Mouse (Mus musculus) heart, embryonic 12.5 days (tissue): ENCODE measurements around the gene Ptprs. TPM values are rescaled to one million over a fixed set of nuclear protein-coding genes. Genes with fewer than 3 reads are reported as not detected.
A peak's percentile ranks its signal among the peaks of the same experiment; 100 is the strongest.

ENCODE experiments used
- ATAC-seq: fragments of 200-750 bp; cut with Nextera tagmentation; 2 replicates; pipeline ENCODE4 v1.8.0; 2017; ENCODE audit warnings: moderate TSS enrichment, moderate library complexity; ENCODE audit not compliant: insufficient number of reproducible peaks, low FRiP score
- H3K27ac ChIP-seq: fragments of 300-500 bp; sonication (generic); 2 replicates; pipeline ENCODE4 v1.5.1; 2016; ENCODE audit warnings: mild to moderate bottlenecking, moderate library complexity; ENCODE audit not compliant: poor library complexity, severe bottlenecking
- H3K27me3 ChIP-seq: fragments of 300-500 bp; sonication (generic); replicated peaks from 2 replicates; pipeline ENCODE4 v1.6.1; 2016; ENCODE audit warnings: mild to moderate bottlenecking, moderate library complexity
- H3K36me3 ChIP-seq: fragments of 300-500 bp; sonication (generic); 2 replicates; pipeline ENCODE4 v1.6.1; 2016; ENCODE audit warnings: mild to moderate bottlenecking, moderate library complexity
- H3K4me1 ChIP-seq: fragments of 300-500 bp; sonication (generic); replicated peaks from 2 replicates; pipeline ENCODE4 v1.6.1; 2016; ENCODE audit warnings: mild to moderate bottlenecking
- H3K4me2 ChIP-seq: fragments of 300-500 bp; sonication (generic); 2 replicates; pipeline ENCODE4 v1.6.1; 2016; ENCODE audit warnings: mild to moderate bottlenecking, moderate library complexity
- H3K4me3 ChIP-seq: fragments of 300-500 bp; sonication (generic); 2 replicates; pipeline ENCODE4 v1.5.1; 2016; ENCODE audit warnings: mild to moderate bottlenecking
- H3K9ac ChIP-seq: fragments of 300-500 bp; sonication (generic); 2 replicates; pipeline ENCODE4 v1.6.1; 2016; ENCODE audit warnings: mild to moderate bottlenecking, moderate library complexity
- H3K9me3 ChIP-seq: fragments of 300-500 bp; sonication (generic); replicated peaks from 2 replicates; pipeline ENCODE4 v1.6.1; 2016; ENCODE audit warnings: mild to moderate bottlenecking, moderate library complexity
- WGBS: fragments of 180-500 bp; shearing (Covaris S2); methylation state at CpG from one replicate; pipeline ENCODE4 v1.1.7; 2016; 5-methylcytosine and 5-hydroxymethylcytosine counted together
- polyA plus RNA-seq: library from polyadenylated mRNA; unstranded; fragments of >200 nt; fragmentation: Nextera tagmentation; extraction: Ambion mirVana; gene quantifications from 2 replicates; pipeline ENCODE4 v1.2.1, GENCODE M21; 2016

The Ptprs gene
- polyA plus RNA-seq, 1 experiment from 2014 or later: 90.2 TPM

- no peak for ATAC-seq
- Histone ChIP-seq H3K36me3 (peaks cover 66% of the 10 kb centered on the region), H3K9ac (no peak overlapping the region)
These were observed 19.9 kb downstream of the Ptprs start for GRCm38 (mm10) chr17:56456353-56456752.

GRCm38 (mm10) chr17:56453689-56454088 is 22.6 kb downstream of the Ptprs start:
- peaks cover 93% of the 10 kb centered on the region for H3K36me3 ChIP-seq
- no peaks in the 10 kb centered on the region for H3K27me3 ChIP-seq
- H3K9ac ChIP-seq: no peak overlapping the region
- peaks cover 7% of the 10 kb centered on the region; the same call in 1 of the 2 replicates for H3K4me1 ChIP-seq
- no peak for ATAC-seq
- WGBS: 80% methylated on average over 4 of the region's 4 CpGs
- H3K27ac ChIP-seq: no peak overlapping the region
- no peaks in the 10 kb centered on the region for H3K9me3 ChIP-seq
- H3K4me2 ChIP-seq: no peak overlapping the region
- H3K4me3 ChIP-seq: no peak overlapping the region

More at GRCm38 (mm10) chr17:56456353-56456752, 19.9 kb downstream of the Ptprs start:
- 81% methylated on average over 5 of the region's 5 CpGs for WGBS
- Histone ChIP-seq H3K4me3 (no peak overlapping the region), H3K4me1 (peaks cover 33% of the 10 kb centered on the region), H3K27ac (no peak overlapping the region), H3K4me2 (no peak overlapping the region), H3K27me3 (no peaks in the 10 kb centered on the region), H3K9me3 (no peaks in the 10 kb centered on the region)

GRCm38 (mm10) chr17:56453251-56453650 is 23.0 kb downstream of the Ptprs start:
- H3K4me1 ChIP-seq: peaks cover 5% of the 10 kb centered on the region; the same call in 1 of the 2 replicates
- H3K36me3 ChIP-seq: peaks cover 97% of the 10 kb centered on the region
- WGBS: 64% methylated on average over 4 of the region's 4 CpGs
- H3K27ac ChIP-seq: no peak overlapping the region
- no peak overlapping the region for H3K4me2 ChIP-seq
- no peaks in the 10 kb centered on the region for H3K9me3 ChIP-seq
- H3K27me3 ChIP-seq: no peaks in the 10 kb centered on the region
- ATAC-seq: peak; percentile 41; the same call in 1 of the 2 replicates
- H3K4me3 ChIP-seq: no peak overlapping the region
- H3K9ac ChIP-seq: no peak overlapping the region

GRCm38 (mm10) chr17:56447716-56448115 is 28.6 kb downstream of the Ptprs start:
- Histone ChIP-seq H3K4me2 (no peak overlapping the region), H3K27me3 (no peaks in the 10 kb centered on the region), H3K9ac (no peak overlapping the region), H3K27ac (no peak overlapping the region), H3K4me3 (no peak overlapping the region), H3K36me3 (peaks cover 78% of the 10 kb centered on the region), H3K4me1 (peaks cover 11% of the 10 kb centered on the region), H3K9me3 (no peaks in the 10 kb centered on the region)
- no peak for ATAC-seq
- WGBS: 64% methylated on average over 2 of the region's 2 CpGs

DNA sequence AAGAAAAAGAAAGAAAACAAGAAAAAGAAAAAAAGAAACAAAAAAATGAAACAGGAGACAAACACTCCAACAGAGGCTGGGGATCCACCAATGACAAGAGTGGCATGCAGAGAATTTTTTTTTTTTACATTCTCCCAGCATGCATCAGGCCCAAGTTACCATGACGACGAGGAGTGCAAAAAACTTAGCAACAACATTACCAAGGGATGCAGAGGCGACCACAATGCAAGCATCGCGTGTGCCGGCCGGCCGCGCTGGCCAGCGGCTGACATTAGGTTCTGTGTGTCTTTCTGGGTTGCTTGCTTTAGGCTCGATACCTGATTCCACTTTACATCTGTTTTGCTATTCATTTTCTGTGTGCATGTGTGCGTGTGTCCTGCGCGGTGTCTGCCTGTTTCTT is 30.9 kb downstream of the Ptprs start:
- no peak for ATAC-seq
- Histone ChIP-seq H3K27me3 (no peaks in the 10 kb centered on the region), H3K36me3 (peaks cover 67% of the 10 kb centered on the region), H3K9me3 (no peaks in the 10 kb centered on the region), H3K4me1 (peaks cover 10% of the 10 kb centered on the region), H3K4me2 (no peak overlapping the region), H3K27ac (no peak overlapping the region), H3K4me3 (no peak overlapping the region), H3K9ac (no peak overlapping the region)
- WGBS: 83% methylated on average over 14 of the region's 14 CpGs

GRCm38 (mm10) chr17:56444771-56445170 is 31.5 kb downstream of the Ptprs start:
- no peak for ATAC-seq
- 82% methylated on average over 3 of the region's 3 CpGs for WGBS
- H3K4me3 ChIP-seq: no peak overlapping the region
- H3K27ac ChIP-seq: no peak overlapping the region
- H3K36me3 ChIP-seq: peaks cover 60% of the 10 kb centered on the region
- H3K4me1 ChIP-seq: peaks cover 10% of the 10 kb centered on the region
- no peaks in the 10 kb centered on the region for H3K9me3 ChIP-seq
- H3K4me2 ChIP-seq: no peak overlapping the region
- H3K9ac ChIP-seq: no peak overlapping the region
- H3K27me3 ChIP-seq: no peaks in the 10 kb centered on the region

DNA sequence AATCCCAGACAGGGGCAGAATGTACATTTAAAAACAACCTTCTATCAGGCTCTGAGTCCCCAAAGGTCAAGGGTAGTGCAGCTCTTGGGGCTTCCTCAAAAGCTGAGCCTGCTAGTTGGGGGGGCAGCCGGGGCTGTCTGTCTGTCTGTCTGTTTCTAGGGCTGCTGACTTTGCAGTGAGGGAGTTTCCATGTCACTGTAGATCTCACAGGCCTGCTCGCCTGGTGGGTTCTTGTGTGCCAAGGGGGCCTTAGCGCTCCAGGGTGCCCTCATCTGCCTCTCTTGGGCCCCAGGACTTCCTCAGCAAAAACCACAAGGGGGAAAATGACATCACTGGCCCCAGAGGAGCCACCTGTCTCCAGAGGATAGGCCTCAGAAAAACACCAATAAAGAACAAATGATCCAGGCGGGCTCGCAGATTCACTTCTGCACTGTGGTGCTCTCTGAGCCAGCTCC is 32.9 kb downstream of the Ptprs start:
- Histone ChIP-seq H3K4me2 (no peak overlapping the region), H3K9ac (no peak overlapping the region), H3K27ac (no peak overlapping the region), H3K4me1 (peaks cover 10% of the 10 kb centered on the region), H3K36me3 (peaks cover 55% of the 10 kb centered on the region), H3K4me3 (no peak overlapping the region), H3K9me3 (no peaks in the 10 kb centered on the region), H3K27me3 (no peaks in the 10 kb centered on the region)
- no peak for ATAC-seq
- 65% methylated on average over 5 of the region's 5 CpGs for WGBS

DNA sequence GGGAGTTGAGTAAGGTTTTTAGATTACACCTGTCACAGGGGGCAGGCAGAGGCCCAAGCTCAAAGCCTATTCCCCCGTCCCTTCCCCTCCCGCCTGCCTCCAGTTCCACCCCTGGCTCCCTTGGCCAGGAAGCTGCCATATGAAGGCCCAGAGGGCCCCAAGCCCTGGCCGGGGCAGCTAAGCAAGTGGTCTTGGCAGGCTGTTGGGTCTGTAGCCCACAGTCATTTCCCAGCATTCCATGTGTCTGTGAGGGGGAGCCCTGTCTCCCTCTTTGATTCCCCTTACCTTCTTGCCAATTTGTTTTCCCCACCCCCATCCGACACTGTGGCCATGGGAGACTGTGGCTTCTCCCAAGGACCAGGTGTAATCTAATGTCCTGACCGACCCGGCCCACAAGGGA is 34.0 kb downstream of the Ptprs start:
- Histone ChIP-seq H3K27ac (no peak overlapping the region), H3K4me1 (peaks cover 10% of the 10 kb centered on the region), H3K27me3 (no peaks in the 10 kb centered on the region), H3K9me3 (peaks cover 6% of the 10 kb centered on the region), H3K4me3 (no peak overlapping the region), H3K4me2 (no peak overlapping the region), H3K9ac (no peak overlapping the region), H3K36me3 (peaks cover 54% of the 10 kb centered on the region)
- WGBS: 77% methylated on average over 6 of the region's 6 CpGs
- ATAC-seq: no peak

GRCm38 (mm10) chr17:56439731-56440460 is 36.4 kb downstream of the Ptprs start:
- no peak overlapping the region for H3K4me3 ChIP-seq
- H3K4me1 ChIP-seq: peaks cover 10% of the 10 kb centered on the region
- ATAC-seq: no peak
- peaks cover 16% of the 10 kb centered on the region for H3K9me3 ChIP-seq
- WGBS: 77% methylated on average over 14 of the region's 15 CpGs
- peaks cover 62% of the 10 kb centered on the region for H3K36me3 ChIP-seq
- H3K9ac ChIP-seq: no peak overlapping the region
- H3K27me3 ChIP-seq: no peaks in the 10 kb centered on the region
- no peak overlapping the region for H3K27ac ChIP-seq
- H3K4me2 ChIP-seq: no peak overlapping the region

GRCm38 (mm10) chr17:56431582-56431981 is 44.7 kb downstream of the Ptprs start:
- Histone ChIP-seq H3K4me2 (no peak overlapping the region), H3K9ac (no peak overlapping the region), H3K27me3 (peaks cover 15% of the 10 kb centered on the region), H3K9me3 (peaks cover 3% of the 10 kb centered on the region), H3K36me3 (peaks cover 78% of the 10 kb centered on the region), H3K27ac (no peak overlapping the region), H3K4me3 (no peak overlapping the region), H3K4me1 (no peaks in the 10 kb centered on the region; the same call in 1 of the 2 replicates)
- ATAC-seq: no peak
- WGBS: 84% methylated on average over 3 of the region's 3 CpGs

DNA sequence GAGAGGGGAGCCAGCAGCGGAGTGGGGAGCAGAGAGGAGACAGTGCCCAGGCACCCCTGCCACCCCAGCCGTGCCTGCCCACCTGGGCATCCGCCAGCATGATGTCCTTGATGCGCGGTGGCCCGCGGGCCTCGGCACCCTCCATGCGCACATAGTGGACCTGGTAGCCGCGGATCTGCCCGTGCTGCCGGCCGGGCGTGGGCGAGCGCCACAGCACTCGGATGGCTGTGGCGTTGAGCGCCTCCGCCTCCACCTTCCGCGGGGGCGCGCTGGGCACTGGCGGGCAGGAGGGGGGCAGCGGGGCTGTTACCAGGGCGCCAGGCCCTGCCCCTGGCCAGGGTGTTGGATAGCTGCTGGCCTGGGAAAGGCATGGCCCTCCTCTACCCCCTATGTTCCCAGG is 48.4 kb downstream of the Ptprs start:
- no peak overlapping the region for H3K4me3 ChIP-seq
- H3K9ac ChIP-seq: no peak overlapping the region
- H3K27me3 ChIP-seq: peaks cover 20% of the 10 kb centered on the region
- H3K36me3 ChIP-seq: peaks cover 61% of the 10 kb centered on the region
- no peak overlapping the region for H3K27ac ChIP-seq
- 70% methylated on average over 28 of the region's 28 CpGs for WGBS
- no peaks in the 10 kb centered on the region for H3K9me3 ChIP-seq
- no peak for ATAC-seq
- H3K4me1 ChIP-seq: peaks cover 18% of the 10 kb centered on the region
- H3K4me2 ChIP-seq: no peak overlapping the region

DNA sequence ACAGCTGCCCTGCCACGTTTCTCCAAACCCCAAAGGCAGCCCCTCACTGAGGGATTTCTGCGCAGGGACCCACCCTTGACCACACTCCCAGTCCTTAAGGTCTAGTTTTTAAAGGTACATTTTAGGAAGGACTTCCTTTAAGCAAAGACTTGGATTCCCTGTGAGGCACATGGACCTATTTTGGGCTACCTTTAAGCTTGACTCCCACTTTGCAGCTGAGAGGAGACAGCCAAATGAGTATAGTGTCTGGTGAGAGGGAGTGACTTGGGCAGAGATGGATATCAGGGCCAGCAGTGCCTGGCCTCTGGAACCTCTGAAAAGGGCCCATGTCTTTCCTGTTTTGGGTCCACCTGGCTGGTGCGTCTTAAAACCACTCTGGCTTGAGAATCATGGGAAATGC is 50.3 kb downstream of the Ptprs start:
- H3K36me3 ChIP-seq: peaks cover 63% of the 10 kb centered on the region
- peak overlapping the region; percentile 52 for H3K4me3 ChIP-seq
- H3K9ac ChIP-seq: peak overlapping the region; percentile 65
- WGBS: 28% methylated on average over 3 of the region's 3 CpGs
- H3K27ac ChIP-seq: no peak overlapping the region
- peak overlapping the region; percentile 89 for H3K4me2 ChIP-seq
- H3K4me1 ChIP-seq: peaks cover 18% of the 10 kb centered on the region
- peaks cover 20% of the 10 kb centered on the region for H3K27me3 ChIP-seq
- no peak for ATAC-seq
- no peaks in the 10 kb centered on the region for H3K9me3 ChIP-seq
